Mouse (Mus musculus) hindbrain, embryonic 16.5 days (tissue): ENCODE data around the gene Ttll10. TPM values are rescaled to one million over a fixed set of nuclear protein-coding genes. Genes with fewer than 3 reads are reported as not detected.

Experiments used
- ATAC-seq: fragments of 200-750 bp; cut with Nextera tagmentation; 2 replicates; pipeline ENCODE4 v1.8.0; 2017; ENCODE audit warnings: moderate TSS enrichment, moderate library complexity
- H3K27ac ChIP-seq: fragments of 300-500 bp; sonication (generic); 2 replicates; pipeline ENCODE4 v1.5.1; 2014; ENCODE audit warnings: low read depth, mild to moderate bottlenecking, control low read depth, low read length, moderate library complexity
- H3K27me3 ChIP-seq: fragments of 300-500 bp; sonication (generic); replicated peaks from 2 replicates; pipeline ENCODE4 v1.6.1; 2014; ENCODE audit warnings: low read length; ENCODE audit not compliant: control insufficient read depth, insufficient read depth
- H3K36me3 ChIP-seq: fragments of 300-500 bp; sonication (generic); 2 replicates; pipeline ENCODE4 v1.6.1; 2014; ENCODE audit warnings: mild to moderate bottlenecking, low read length, moderate library complexity, mixed read lengths; ENCODE audit not compliant: control insufficient read depth, insufficient read depth
- H3K4me1 ChIP-seq: fragments of 300-500 bp; sonication (generic); 2 replicates; pipeline ENCODE4 v1.6.1; 2014; ENCODE audit warnings: low read depth, low read length; ENCODE audit not compliant: control insufficient read depth, insufficient read depth
- H3K4me2 ChIP-seq: fragments of 300-500 bp; sonication (generic); 2 replicates; pipeline ENCODE4 v1.6.1; 2014; ENCODE audit warnings: mild to moderate bottlenecking, low read length, control low read depth, moderate library complexity
- H3K4me3 ChIP-seq: fragments of 300-500 bp; sonication (generic); 2 replicates; pipeline ENCODE4 v1.5.1; 2014; ENCODE audit warnings: mild to moderate bottlenecking, low read length, control low read depth, moderate library complexity
- H3K9ac ChIP-seq: fragments of 300-500 bp; sonication (generic); 2 replicates; pipeline ENCODE4 v1.6.1; 2014; ENCODE audit warnings: low read depth, mild to moderate bottlenecking, control low read depth, low read length, moderate library complexity
- H3K9me3 ChIP-seq: fragments of 300-500 bp; sonication (generic); 2 replicates; pipeline ENCODE4 v1.6.1; 2014; ENCODE audit warnings: mild to moderate bottlenecking, low read length, moderate library complexity; ENCODE audit not compliant: control insufficient read depth
- whole genome bisulfite sequencing: fragments of 180-500 bp; shearing (Covaris S2); extraction: QIAGEN DNeasy Blood & Tissue Kit; methylation state at CpG from one replicate; pipeline ENCODE4 v1.1.7; 2014; 5-methylcytosine and 5-hydroxymethylcytosine counted together
- polyA plus RNA-seq: library from polyadenylated mRNA; unstranded; fragments of >200 nt; fragmentation: Nextera tagmentation; extraction: Ambion mirVana; gene quantifications from 2 replicates; pipeline ENCODE4 v1.2.1, GENCODE M21; 2015

Gene Ttll10
- polyA plus RNA-seq: not detected in 2 replicates

DNA sequence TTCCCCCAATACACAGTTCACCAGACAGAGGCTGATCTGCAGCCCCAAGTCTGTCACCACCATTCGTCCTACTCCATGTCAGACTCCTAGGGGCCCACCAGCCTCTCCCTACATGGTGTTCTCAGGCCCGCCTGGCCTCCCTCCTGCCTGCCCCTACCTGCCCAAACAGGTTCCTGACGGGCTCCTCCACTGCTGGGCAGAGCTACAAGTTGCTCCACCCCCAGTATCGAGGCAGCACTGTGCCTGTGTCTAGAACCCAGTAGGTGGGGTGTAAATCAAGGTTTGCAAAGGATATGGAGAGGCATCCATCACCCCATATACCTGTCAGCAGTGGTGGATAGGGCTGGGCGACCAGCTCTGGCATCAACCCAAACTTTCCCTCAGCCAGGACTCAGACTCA is at the start of gene Ttll10:
Gene Ttll10 (minus strand): TSS at position 154 of the 400 bp plus-strand sequence.
- no peaks in the 10 kb centered on the region for H3K27me3 ChIP-seq
- no peak within 1 kb of the TSS for H3K27ac ChIP-seq
- no peak for ATAC-seq
- H3K9me3 ChIP-seq: no peaks in the 10 kb centered on the region
- no peaks in the 10 kb centered on the region for H3K4me1 ChIP-seq
- H3K36me3 ChIP-seq: no peaks in the 10 kb centered on the region
- no peak within 1 kb of the TSS for H3K4me2 ChIP-seq
- no peak within 1 kb of the TSS for H3K9ac ChIP-seq
- no peak within 1 kb of the TSS for H3K4me3 ChIP-seq
- WGBS: 51% methylated on average over 5 of the region's 5 CpGs

DNA sequence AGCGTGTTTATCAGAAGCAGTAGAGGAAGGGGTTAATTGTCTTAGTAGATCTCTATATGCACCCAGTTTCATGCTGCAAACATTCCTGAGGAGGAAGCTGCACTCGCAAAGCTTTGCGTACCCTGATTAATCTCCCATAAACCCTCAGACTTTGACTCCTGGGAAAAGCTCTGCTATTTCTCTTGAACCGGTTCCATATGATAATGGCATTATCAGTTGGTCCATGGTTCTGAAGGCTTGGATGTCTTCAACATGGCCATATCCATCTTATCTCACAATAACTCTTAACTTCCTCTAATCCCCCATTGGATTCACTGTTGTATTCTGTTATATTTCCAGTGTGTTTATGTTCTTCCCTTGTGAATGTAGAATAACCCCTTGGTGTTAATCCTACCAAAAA is 44.1 kb upstream of the Ttll10 start:
- Histone ChIP-seq H3K36me3 (no peaks in the 10 kb centered on the region), H3K9ac (no peak overlapping the region), H3K27me3 (no peaks in the 10 kb centered on the region), H3K4me3 (no peak overlapping the region), H3K9me3 (no peaks in the 10 kb centered on the region), H3K27ac (no peak overlapping the region), H3K4me2 (no peak overlapping the region), H3K4me1 (no peaks in the 10 kb centered on the region)
- no peak for ATAC-seq
- 86% methylated on average over 4 of the region's 4 CpGs for WGBS

DNA sequence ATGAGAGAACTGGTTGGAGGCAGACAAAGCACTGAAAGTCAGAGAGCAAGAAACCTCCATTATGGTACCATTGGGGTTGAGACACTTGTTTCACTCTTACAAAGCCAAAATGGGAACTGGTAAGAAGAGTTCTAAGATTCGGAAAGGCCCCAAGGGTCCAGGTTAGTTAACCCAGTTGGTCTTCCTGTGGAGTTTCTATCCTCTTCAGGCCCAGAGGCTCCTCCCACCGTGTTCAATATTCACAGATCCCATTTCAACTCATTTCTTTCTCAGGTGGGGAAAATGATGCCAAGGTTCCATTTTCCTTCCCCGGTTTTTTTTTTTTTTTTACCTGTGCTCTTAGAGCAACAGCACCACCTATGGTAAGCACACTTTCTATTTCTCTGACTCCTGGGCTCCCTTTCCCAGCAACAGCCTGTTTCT is 42.3 kb upstream of the Ttll10 start:
- ATAC-seq: no peak
- Histone ChIP-seq H3K4me2 (no peak overlapping the region), H3K27me3 (no peaks in the 10 kb centered on the region), H3K9me3 (no peaks in the 10 kb centered on the region), H3K27ac (no peak overlapping the region), H3K4me3 (no peak overlapping the region), H3K36me3 (no peaks in the 10 kb centered on the region), H3K4me1 (no peaks in the 10 kb centered on the region), H3K9ac (no peak overlapping the region)
- WGBS: 41% methylated on average over 3 of the region's 3 CpGs

DNA sequence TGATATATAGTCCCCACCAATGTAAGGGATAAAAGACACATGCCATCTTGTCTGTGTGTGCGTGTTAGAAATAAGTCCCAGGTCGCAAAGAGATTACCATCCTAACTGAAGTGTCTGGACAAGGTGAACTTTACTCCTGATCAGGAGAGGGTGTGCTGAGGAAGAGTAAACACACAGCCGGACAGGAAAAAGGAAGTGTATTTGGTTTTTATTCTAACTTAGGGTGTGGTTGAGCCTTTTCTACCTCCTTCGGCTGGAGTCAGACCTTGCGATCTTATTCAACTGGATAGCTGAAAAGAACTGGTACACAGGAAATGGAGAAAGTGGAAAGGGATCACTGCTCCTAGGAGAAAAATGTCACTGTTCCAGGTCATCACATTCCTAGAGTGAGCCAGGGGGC is 41.3 kb upstream of the Ttll10 start:
- Histone ChIP-seq H3K4me3 (no peak overlapping the region), H3K4me1 (no peaks in the 10 kb centered on the region), H3K27ac (no peak overlapping the region), H3K36me3 (no peaks in the 10 kb centered on the region), H3K4me2 (no peak overlapping the region), H3K9me3 (no peaks in the 10 kb centered on the region), H3K9ac (no peak overlapping the region), H3K27me3 (no peaks in the 10 kb centered on the region)
- WGBS: 91% methylated on average over 5 of the region's 5 CpGs
- ATAC-seq: no peak

DNA sequence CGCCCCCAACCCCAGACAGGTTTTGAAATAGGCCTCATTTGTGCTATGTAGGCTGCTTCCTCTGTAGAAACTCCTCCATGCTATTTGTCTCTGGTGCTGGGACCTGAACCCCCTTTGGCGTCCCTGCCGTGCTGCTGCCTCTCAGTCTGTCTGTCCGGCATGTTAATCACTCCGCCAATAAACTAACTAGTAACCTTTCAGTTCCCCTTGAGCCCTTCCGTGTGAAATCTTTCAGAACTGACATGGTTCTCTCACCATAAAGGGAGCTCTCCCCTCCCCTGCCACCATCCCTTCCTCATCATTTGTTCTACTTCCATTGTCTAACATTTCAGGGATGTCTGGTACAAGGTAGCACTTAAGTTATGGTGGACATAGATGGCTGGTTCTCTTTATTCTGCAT is 40.2 kb upstream of the Ttll10 start:
- H3K4me1 ChIP-seq: no peaks in the 10 kb centered on the region
- no peak for ATAC-seq
- H3K27ac ChIP-seq: no peak overlapping the region
- no peak overlapping the region for H3K9ac ChIP-seq
- no peak overlapping the region for H3K4me3 ChIP-seq
- H3K27me3 ChIP-seq: no peaks in the 10 kb centered on the region
- no peak overlapping the region for H3K4me2 ChIP-seq
- no peaks in the 10 kb centered on the region for H3K9me3 ChIP-seq
- WGBS: 67% methylated on average over 6 of the region's 6 CpGs
- H3K36me3 ChIP-seq: no peaks in the 10 kb centered on the region

DNA sequence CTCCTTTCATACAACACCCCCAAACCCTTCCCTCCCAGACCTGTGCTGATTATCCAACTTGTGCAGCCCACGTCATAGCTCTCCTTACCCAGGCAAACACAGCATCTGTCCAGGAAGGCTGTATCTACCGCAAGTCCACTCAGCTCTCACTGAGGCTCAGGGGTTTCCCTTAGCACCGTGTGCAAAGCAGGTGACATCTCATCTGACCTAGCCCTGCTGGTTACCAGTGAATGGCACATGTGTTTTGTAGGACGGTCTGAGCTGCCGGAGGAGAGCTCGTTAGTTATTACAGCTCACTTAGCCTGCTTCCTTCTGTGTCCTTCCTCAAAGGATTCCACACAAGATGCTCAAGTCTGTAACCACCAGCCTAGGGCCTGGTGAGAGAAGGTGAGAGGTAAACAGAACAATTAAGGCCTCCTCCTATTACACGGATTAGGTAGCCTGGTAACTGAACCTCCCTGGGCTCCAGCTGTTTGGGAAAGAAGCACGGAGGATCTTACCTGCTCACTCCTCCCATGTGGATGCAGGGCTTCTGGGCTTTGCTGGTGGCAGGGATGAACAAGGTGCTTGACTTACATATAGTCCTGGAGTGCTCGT is 38.7 kb upstream of the Ttll10 start:
- H3K27me3 ChIP-seq: no peaks in the 10 kb centered on the region
- WGBS: 75% methylated on average over 9 of the region's 9 CpGs

DNA sequence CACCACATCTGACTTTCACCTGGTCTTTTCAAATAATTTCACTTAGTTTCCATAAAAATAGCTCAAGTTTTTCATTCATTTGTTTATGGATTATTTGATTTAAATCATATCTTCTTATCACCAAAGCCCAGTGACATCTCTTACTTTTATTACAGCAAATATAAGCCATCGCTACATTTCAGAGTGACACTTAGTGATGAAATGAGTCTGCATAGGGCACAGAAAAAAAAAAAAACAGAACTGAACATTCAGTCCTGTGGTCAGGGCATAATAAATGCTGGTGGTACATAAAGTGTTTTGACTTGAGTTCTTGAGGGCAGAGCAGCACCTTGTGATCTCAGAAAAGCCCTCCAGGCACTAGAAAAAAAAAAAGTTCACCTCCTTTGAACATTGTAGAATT is 37.0 kb upstream of the Ttll10 start:
- no peak overlapping the region for H3K27ac ChIP-seq
- no peaks in the 10 kb centered on the region for H3K9me3 ChIP-seq
- no peak for ATAC-seq
- H3K36me3 ChIP-seq: no peaks in the 10 kb centered on the region
- H3K4me2 ChIP-seq: no peak overlapping the region
- 98% methylated on average over 1 of the region's 1 CpGs for WGBS
- H3K27me3 ChIP-seq: no peaks in the 10 kb centered on the region
- H3K4me1 ChIP-seq: no peaks in the 10 kb centered on the region
- no peak overlapping the region for H3K4me3 ChIP-seq
- no peak overlapping the region for H3K9ac ChIP-seq

More for the DNA sequence above, 38.7 kb upstream of the Ttll10 start:
- no peak overlapping the region for H3K4me2 ChIP-seq
- no peak for ATAC-seq
- H3K9ac ChIP-seq: no peak overlapping the region
- no peak overlapping the region for H3K27ac ChIP-seq
- H3K4me3 ChIP-seq: no peak overlapping the region
- H3K9me3 ChIP-seq: no peaks in the 10 kb centered on the region
- H3K4me1 ChIP-seq: no peaks in the 10 kb centered on the region
- H3K36me3 ChIP-seq: no peaks in the 10 kb centered on the region

DNA sequence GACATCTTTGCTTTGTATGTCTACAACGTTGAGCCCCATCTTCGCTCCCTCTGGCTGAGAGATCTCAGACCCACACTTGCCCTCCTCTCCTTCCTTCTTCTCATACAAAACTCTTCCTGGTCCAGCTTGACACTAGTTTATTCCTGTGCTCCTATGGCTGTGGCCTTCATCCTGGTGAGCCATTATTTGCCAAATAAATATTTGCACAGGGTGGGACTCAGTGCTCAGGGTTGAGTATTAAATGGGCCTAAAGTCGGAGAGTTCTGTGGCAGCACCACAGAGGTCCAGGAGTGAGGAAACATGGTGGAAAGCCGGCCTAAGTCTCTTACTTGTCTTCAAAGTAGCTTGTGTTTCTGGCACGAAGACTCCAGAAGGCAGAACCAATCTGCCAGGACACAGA is 34.5 kb upstream of the Ttll10 start:
- ATAC-seq: no peak
- Histone ChIP-seq H3K9ac (no peak overlapping the region), H3K27me3 (no peaks in the 10 kb centered on the region), H3K4me2 (no peak overlapping the region), H3K9me3 (no peaks in the 10 kb centered on the region), H3K27ac (no peak overlapping the region), H3K4me3 (no peak overlapping the region), H3K36me3 (no peaks in the 10 kb centered on the region), H3K4me1 (no peaks in the 10 kb centered on the region)
- WGBS: 83% methylated on average over 5 of the region's 5 CpGs

DNA sequence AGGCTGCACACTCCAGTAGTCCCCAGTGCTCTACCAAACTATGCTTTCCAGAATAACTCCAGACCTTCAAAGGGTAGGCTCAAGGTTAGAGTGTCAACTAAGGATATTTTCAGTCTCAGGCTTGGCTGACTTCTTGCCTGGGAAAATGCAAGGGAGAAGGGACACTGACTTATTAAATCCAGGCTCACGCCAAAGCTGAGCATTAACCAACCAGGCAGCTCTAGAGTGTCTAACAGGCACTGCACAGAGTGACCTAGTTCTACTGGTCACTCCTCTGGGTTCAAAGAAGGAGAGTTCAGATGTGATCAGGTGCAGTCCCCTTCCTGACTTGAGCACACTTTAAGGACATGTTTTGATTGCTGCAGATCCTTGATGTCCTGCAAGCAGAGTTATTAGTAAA is 33.6 kb upstream of the Ttll10 start:
- H3K4me3 ChIP-seq: no peak overlapping the region
- no peak overlapping the region for H3K9ac ChIP-seq
- no peaks in the 10 kb centered on the region for H3K27me3 ChIP-seq
- no peaks in the 10 kb centered on the region for H3K9me3 ChIP-seq
- H3K4me1 ChIP-seq: no peaks in the 10 kb centered on the region
- H3K27ac ChIP-seq: no peak overlapping the region
- 79% methylated on average over 1 of the region's 1 CpGs for WGBS
- H3K36me3 ChIP-seq: no peaks in the 10 kb centered on the region
- ATAC-seq: no peak
- H3K4me2 ChIP-seq: no peak overlapping the region

DNA sequence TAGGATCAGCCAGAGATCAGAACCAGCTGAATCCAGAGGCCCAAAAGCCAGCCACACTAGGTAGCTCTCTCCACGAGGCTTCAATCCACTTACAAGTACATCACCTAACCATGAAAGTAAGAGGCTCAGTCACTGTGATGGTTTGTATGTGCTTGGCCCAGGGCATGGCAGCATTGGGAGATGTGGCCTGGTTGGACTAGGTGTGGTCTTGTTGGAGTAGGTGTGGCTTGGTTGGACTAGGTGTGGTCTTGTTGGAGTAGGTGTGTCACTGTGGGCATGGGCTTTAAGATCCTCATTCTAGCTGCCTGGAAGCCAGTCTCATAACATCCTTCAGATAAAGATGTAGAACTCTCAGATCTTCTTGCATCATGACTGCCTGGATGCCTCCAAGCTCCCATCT is 32.0 kb upstream of the Ttll10 start:
- Histone ChIP-seq H3K4me2 (no peak overlapping the region), H3K9me3 (no peaks in the 10 kb centered on the region), H3K4me3 (no peak overlapping the region), H3K36me3 (no peaks in the 10 kb centered on the region), H3K27ac (no peak overlapping the region), H3K27me3 (no peaks in the 10 kb centered on the region), H3K9ac (no peak overlapping the region), H3K4me1 (no peaks in the 10 kb centered on the region)
- 48% methylated on average over 1 of the region's 1 CpGs for WGBS
- ATAC-seq: no peak
